Mouse (Mus musculus) forebrain, embryonic 10.5 days (tissue): ENCODE results near the gene Ntm. TPM values are rescaled to one million over a fixed set of nuclear protein-coding genes. Genes with fewer than 3 reads are reported as not detected.
A peak's percentile ranks its signal among the peaks of the same experiment; 100 is the strongest.

Experiments
- DNase-seq: peaks from one replicate; pipeline ENCODE4 v3.0.0-alpha.2; 2017; ENCODE audit warnings: low spot score; ENCODE audit errors: extremely low spot score
- H3K27ac ChIP-seq: fragments of 300-500 bp; sonication (generic); 2 replicates; pipeline ENCODE4 v1.5.1; 2016; ENCODE audit warnings: mild to moderate bottlenecking
- H3K27me3 ChIP-seq: fragments of 300-500 bp; sonication (generic); 2 replicates; pipeline ENCODE4 v1.6.1; 2016; ENCODE audit warnings: mild to moderate bottlenecking; ENCODE audit not compliant: poor library complexity, severe bottlenecking
- H3K36me3 ChIP-seq: fragments of 300-500 bp; sonication (generic); replicated peaks from 2 replicates; pipeline ENCODE4 v1.6.1; 2016; ENCODE audit warnings: mild to moderate bottlenecking, moderate library complexity
- H3K4me1 ChIP-seq: fragments of 300-500 bp; sonication (generic); 2 replicates; pipeline ENCODE4 v1.6.1; 2016
- H3K4me3 ChIP-seq: fragments of 300-500 bp; sonication (generic); 2 replicates; pipeline ENCODE4 v1.5.1; 2016; ENCODE audit warnings: mild to moderate bottlenecking, moderate library complexity
- H3K9me3 ChIP-seq: fragments of 300-500 bp; sonication (generic); 2 replicates; pipeline ENCODE4 v1.6.1; 2016; ENCODE audit warnings: mild to moderate bottlenecking, moderate library complexity
- WGBS: fragments of 180-500 bp; shearing (Covaris S2); methylation state at CpG from one replicate; pipeline ENCODE4 v1.1.7; 2016; 5-methylcytosine and 5-hydroxymethylcytosine counted together
- polyA plus RNA-seq: library from polyadenylated mRNA; unstranded; fragments of >200 nt; fragmentation: Nextera tagmentation; extraction: Ambion mirVana; gene quantifications from 2 replicates; pipeline ENCODE4 v1.2.1, GENCODE M21; 2016

The Ntm gene
- polyA plus RNA-seq, 1 experiment from 2014 or later, result 6.5 TPM

- no peak overlapping the region for H3K27ac ChIP-seq
- H3K36me3 ChIP-seq, result no peaks in the 10 kb centered on the region
- H3K9me3 ChIP-seq, result no peaks in the 10 kb centered on the region
- H3K27me3 ChIP-seq, result peaks cover 50% of the 10 kb centered on the region
- peaks cover 25% of the 10 kb centered on the region for H3K4me1 ChIP-seq
- peak; percentile 54 for DNase-seq
- 53% methylated on average over 8 of the region's 8 CpGs for WGBS
- H3K4me3 ChIP-seq, result no peak overlapping the region
Observed at GRCm38 (mm10) chr9:29409216-29409907, 553.6 kb downstream of the Ntm start.

DNA sequence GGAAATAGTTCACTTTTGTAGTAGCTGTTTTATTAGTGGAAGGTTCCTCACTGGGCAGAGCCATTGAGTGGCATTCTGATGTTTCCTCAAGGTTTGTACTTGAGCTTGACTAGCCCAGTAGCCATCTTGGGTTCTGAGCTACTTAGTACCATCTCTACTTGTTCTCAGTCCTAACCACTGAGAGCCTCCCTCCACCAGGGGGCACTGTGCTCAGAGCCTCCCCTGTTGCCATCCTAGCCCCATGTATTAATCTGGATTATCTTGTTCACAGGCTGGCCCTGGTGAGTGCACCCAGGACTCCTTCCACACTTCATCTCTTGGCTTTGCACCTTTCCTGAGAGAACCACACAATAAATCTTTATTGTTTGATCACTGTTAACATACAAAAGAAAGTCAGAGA is 555.0 kb downstream of the Ntm start:
- Histone ChIP-seq H3K9me3 (no peaks in the 10 kb centered on the region), H3K4me1 (peaks cover 23% of the 10 kb centered on the region), H3K27me3 (peaks cover 36% of the 10 kb centered on the region), H3K36me3 (no peaks in the 10 kb centered on the region), H3K4me3 (no peak overlapping the region), H3K27ac (no peak overlapping the region)
- DNase-seq, result peak; percentile 27

DNA sequence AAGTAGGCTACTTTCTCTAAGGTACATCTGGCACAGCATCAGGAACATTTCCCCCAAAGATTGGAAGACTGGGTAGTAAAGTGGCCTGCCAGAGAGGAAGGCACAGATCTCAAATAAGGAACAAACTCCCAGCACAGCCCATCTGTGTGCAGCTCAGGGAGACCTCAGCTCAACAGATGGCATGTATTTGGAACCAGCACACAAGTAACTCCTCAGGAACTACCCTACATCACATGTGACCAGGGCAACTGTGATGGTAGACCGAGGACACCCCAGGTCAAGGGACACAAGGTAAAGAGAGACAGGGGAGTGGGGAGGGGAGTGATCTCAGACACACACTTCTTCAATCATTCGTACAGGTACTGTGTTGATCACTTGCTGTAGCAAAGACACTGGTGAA is 556.0 kb downstream of the Ntm start:
- 95% methylated on average over 2 of the region's 2 CpGs for WGBS
- H3K27ac ChIP-seq, result no peak overlapping the region

DNA sequence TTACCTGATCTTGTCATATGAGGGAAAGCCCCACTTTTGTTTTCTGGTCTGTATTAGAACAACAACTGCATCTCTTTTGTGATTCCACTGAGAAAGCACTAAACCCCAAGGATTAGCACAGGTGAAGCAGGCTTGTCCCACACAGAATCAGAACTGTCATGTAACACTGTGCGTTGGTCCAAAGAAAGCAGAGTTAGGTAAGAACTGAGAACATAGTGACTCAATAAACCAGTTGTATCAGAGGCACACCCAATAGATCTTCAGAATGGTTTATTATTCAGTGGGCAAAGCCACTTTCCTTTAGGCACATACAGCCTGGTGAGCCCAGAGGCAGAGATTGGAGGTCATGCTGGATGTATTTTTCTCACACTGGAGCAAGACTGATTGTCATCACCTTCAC is 556.9 kb downstream of the Ntm start:
- Histone ChIP-seq H3K27ac (no peak overlapping the region), H3K27me3 (peaks cover 18% of the 10 kb centered on the region), H3K4me1 (peaks cover 4% of the 10 kb centered on the region), H3K9me3 (no peaks in the 10 kb centered on the region), H3K4me3 (no peak overlapping the region), H3K36me3 (no peaks in the 10 kb centered on the region)
- no peak for DNase-seq
- WGBS, result 92% methylated on average over 1 of the region's 1 CpGs

More for the DNA sequence above, 556.0 kb downstream of the Ntm start:
- peaks cover 28% of the 10 kb centered on the region for H3K27me3 ChIP-seq
- H3K4me3 ChIP-seq, result no peak overlapping the region
- no peaks in the 10 kb centered on the region for H3K9me3 ChIP-seq
- DNase-seq, result no peak
- H3K36me3 ChIP-seq, result no peaks in the 10 kb centered on the region
- H3K4me1 ChIP-seq, result peaks cover 13% of the 10 kb centered on the region

DNA sequence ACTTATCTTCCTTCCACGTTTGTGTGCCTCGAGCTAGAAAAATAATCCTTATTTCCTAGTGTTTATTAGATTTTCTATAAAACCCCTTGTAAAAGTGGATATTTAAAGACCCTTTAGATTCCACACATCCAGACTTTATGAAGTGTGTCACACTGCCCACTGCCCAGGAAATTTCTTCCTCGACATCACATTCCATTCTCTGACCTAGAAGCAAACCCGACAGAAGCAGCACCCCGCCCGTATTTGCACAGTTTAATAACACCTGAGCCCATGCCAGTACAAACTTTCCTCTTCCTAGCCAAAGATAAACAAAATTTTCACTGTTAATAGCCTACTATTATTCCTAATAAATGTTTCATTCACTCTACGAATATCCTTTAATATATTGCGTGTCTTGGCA is 562.8 kb downstream of the Ntm start:
- Histone ChIP-seq H3K36me3 (no peaks in the 10 kb centered on the region), H3K27me3 (no peaks in the 10 kb centered on the region), H3K4me1 (no peaks in the 10 kb centered on the region), H3K4me3 (no peak overlapping the region), H3K9me3 (no peaks in the 10 kb centered on the region), H3K27ac (no peak overlapping the region)
- 87% methylated on average over 8 of the region's 8 CpGs for WGBS
- DNase-seq, result no peak

DNA sequence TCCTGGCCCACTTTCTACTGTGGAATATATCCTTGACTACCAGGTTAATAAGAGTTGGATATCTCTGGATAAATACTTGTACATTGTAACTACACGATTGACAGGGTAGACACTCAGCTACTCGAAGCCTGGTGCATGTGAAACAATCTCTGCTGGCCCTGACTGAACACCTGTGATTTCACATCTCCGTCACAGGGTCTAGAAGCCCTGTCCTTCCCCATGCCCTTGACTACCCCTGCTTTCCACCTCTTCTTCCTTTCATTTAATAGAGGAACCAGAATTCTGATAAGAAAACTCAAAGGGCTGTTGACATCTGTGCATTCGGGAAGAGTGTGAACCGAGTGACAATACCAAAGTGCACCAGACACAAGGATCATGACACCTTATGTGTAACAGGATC is 566.8 kb downstream of the Ntm start:
- no peak overlapping the region for H3K4me3 ChIP-seq
- no peak for DNase-seq
- H3K27ac ChIP-seq, result no peak overlapping the region
- 89% methylated on average over 5 of the region's 5 CpGs for WGBS
- no peaks in the 10 kb centered on the region for H3K36me3 ChIP-seq
- H3K9me3 ChIP-seq, result no peaks in the 10 kb centered on the region
- H3K4me1 ChIP-seq, result 0 out of 2 replicates have a peak, but pooled peaks cover 4% of the 10 kb centered on the region
- no peaks in the 10 kb centered on the region for H3K27me3 ChIP-seq

DNA sequence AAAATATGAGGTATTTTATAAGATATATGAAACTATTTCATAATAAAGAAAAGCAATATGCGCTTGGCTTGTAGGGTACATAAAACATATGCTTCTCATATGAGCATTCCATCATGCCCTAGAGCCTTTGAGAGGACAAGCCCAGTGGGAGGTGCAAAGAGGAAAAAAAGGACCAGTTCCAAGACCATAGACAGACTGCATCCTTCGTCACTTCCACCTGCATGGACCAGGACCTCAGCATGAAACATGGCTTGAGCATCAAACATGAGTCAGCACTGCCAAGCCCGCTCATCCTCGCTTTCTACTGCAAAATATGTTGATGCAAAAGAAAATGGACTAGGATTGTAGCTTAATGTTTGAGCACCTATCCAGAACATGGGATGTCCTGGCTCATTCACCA is 569.8 kb downstream of the Ntm start:
- H3K27me3 ChIP-seq, result peaks cover 3% of the 10 kb centered on the region; the same call in 1 of the 2 replicates
- H3K9me3 ChIP-seq, result no peaks in the 10 kb centered on the region
- H3K4me3 ChIP-seq, result no peak overlapping the region
- no peaks in the 10 kb centered on the region for H3K36me3 ChIP-seq
- H3K4me1 ChIP-seq, result 0 out of 2 replicates have a peak, but pooled peaks cover 4% of the 10 kb centered on the region
- H3K27ac ChIP-seq, result no peak overlapping the region
- no peak for DNase-seq
- 92% methylated on average over 4 of the region's 4 CpGs for WGBS

DNA sequence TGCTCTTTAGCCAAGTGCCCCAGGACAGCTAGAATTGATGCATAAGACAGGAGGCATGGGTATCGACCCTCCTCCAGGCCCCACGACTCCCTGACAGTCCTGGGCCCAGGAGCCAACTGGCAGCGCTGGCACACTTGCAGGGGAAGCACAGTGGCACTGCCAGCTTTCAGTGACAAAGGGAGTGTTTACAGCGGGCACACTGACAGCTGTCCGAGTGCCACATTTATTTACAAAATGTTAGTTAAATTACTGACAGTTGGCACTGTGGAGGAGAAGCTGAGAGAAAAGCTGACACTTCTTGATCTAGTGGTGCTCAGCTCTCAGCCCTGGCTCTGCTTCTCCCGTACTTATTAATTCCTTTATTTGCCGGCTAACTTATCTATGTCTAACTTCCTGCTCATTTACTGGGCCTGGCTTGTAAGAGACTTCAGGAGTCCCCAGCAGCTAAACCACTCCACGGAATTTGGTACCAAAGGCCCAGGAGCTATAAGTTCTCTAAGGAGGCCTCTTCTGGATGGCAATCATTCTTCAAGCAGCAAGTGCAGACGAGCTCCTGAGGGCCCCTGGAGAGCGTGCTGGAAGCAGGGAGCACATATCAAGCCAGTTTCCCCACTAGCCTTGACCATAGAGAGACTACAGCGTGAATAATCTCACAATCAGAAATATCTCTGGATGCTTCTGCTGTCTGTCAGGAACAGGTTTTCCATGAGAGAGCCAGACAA is 572.0 kb downstream of the Ntm start:
- WGBS, result 85% methylated on average over 11 of the region's 11 CpGs
- Histone ChIP-seq H3K27me3 (peaks cover 3% of the 10 kb centered on the region; the same call in 1 of the 2 replicates), H3K9me3 (no peaks in the 10 kb centered on the region), H3K27ac (no peak overlapping the region), H3K4me1 (0 out of 2 replicates have a peak, but pooled peaks cover 4% of the 10 kb centered on the region), H3K4me3 (no peak overlapping the region), H3K36me3 (no peaks in the 10 kb centered on the region)
- DNase-seq, result no peak

- Histone ChIP-seq H3K27ac (no peak overlapping the region), H3K36me3 (no peaks in the 10 kb centered on the region), H3K9me3 (no peaks in the 10 kb centered on the region), H3K4me3 (no peak overlapping the region), H3K27me3 (peaks cover 3% of the 10 kb centered on the region; the same call in 1 of the 2 replicates), H3K4me1 (0 out of 2 replicates have a peak, but pooled peaks cover 4% of the 10 kb centered on the region)
- DNase-seq, result no peak
- 92% methylated on average over 7 of the region's 7 CpGs for WGBS
Observed at GRCm38 (mm10) chr9:29389224-29389623, 573.7 kb downstream of the Ntm start.

DNA sequence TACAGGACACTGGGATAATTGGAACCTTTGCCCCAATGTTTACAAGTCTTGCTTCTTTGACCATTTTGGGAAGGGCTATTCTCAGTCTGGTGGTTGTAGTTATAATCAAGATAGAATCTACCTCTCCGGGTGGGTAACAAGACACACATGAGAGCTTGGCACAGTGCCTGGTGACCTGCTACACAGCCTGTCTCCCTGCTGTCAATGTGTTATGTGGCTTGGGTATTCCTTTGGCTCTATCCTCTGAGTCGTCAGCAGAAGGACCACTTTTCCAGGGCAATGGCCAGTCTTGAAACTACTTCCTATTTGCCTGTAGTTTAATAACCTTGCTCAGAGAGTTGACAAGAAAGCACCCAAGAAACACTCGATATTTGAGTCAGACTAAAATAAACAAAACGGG is 575.8 kb downstream of the Ntm start:
- no peaks in the 10 kb centered on the region for H3K9me3 ChIP-seq
- peaks cover 3% of the 10 kb centered on the region; the same call in 1 of the 2 replicates for H3K27me3 ChIP-seq
- no peak for DNase-seq
- no peak overlapping the region for H3K27ac ChIP-seq
- 0 out of 2 replicates have a peak, but pooled peaks cover 2% of the 10 kb centered on the region for H3K4me1 ChIP-seq
- no peaks in the 10 kb centered on the region for H3K36me3 ChIP-seq
- 76% methylated on average over 4 of the region's 4 CpGs for WGBS
- H3K4me3 ChIP-seq, result no peak overlapping the region

DNA sequence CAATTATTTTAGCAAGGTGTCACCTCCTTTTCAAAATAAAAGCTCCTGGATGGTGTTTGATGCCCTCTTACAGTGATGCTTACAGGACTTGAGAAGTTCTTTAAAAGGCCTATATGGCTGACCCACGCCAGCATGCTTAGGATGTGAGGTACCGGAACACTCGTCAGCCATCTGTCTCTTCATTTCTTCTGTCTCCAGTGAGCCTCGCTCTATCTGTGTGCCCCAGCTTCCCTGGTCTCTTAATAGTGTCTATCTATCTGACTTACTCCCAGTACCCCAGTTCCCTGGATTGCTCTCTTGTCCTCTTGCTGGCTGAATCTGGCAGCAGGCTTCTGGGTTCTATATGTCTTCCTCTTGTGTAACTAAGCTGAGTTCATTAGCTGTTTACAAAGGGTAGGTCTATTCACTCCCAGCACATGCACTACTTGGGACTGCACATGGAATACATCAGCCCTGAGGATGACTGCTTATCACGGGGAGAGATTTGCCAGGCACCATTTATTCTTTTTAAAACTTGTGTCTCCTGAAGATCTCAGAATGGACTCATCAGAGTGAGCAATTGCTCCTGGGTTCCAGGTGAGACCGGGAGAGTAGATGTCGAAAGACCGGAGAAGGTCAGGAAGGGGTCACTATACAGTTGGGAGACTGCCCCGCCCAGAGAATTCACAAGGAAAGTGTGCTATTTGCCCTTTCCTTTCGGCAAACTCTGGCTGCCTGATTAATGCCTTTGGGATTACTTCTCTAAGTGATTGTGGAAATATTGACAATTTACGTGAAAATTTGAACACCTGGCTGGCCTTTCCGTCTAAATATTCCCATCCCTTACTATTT is 585.6 kb downstream of the Ntm start:
- Histone ChIP-seq H3K27ac (no peak overlapping the region), H3K36me3 (no peaks in the 10 kb centered on the region), H3K27me3 (no peaks in the 10 kb centered on the region), H3K9me3 (no peaks in the 10 kb centered on the region), H3K4me1 (peaks cover 15% of the 10 kb centered on the region; the same call in 1 of the 2 replicates), H3K4me3 (no peak overlapping the region)
- DNase-seq, result no peak
- WGBS, result 92% methylated on average over 12 of the region's 12 CpGs

DNA sequence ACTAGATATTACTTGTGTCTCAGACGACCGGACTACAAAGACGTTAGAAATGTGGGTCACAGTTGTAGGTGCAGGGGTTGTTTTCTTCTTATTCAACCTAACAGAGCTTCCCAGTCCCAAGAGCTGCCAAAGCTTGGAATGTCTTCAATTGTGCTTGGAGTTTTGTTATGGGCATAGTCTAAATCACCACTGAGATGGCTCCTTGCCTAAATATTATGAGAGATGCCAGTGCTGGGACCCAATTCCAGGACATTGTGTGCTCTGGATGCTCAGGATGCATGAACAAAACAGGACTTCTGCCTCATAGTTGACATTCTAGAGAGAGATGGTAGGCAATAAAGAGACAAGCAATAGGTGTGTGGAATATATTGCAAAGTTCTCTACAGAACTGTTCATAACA is 591.6 kb downstream of the Ntm start:
- H3K9me3 ChIP-seq, result no peaks in the 10 kb centered on the region
- WGBS, result 92% methylated on average over 3 of the region's 3 CpGs
- H3K27ac ChIP-seq, result no peak overlapping the region
- no peaks in the 10 kb centered on the region for H3K36me3 ChIP-seq
- H3K4me3 ChIP-seq, result no peak overlapping the region
- H3K27me3 ChIP-seq, result peaks cover 14% of the 10 kb centered on the region
- DNase-seq, result no peak
- peaks cover 15% of the 10 kb centered on the region for H3K4me1 ChIP-seq
